In the genomic region with DNA sequence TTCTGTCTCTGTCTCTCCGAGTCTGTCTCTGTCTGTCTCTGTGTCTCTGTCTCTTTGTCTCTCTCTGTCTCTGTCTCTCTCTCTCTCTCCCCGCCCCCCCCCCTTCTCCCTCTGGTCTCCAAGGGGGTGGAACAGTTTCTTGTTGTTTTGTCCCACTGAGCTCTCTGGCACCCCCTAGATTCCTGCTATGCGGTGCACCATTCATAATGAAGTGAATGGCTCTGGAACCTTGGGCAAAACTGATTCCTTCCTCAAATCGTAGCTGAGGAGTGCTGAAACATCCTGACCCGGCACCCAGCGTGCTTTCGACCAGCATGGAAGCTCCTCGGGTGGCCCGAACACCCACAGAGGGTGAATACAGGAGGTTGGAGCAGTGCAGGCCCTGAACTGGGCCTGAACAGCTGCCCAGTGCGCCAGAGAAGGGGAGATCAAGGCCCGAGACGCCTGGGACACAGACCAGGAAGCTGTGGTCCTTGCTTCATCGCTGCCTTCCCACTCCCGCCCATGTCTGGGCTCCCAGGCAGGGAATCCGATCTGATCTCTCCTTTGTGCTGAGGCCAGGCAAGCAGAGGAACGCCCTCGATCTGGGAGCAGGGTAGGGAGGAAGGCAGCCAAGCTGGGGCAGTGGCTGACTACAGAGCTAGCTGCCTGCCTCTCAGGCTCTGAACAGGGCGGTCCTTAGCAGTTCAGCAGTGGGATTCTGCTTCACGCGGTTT, we compare ENCODE assay signal across 10 mouse cellular contexts. TPM values are rescaled to one million over a fixed set of nuclear protein-coding genes. Genes with fewer than 3 reads are reported as not detected.
DNase-seq lines count a peak whose midpoint lies in the region; ATAC-seq and TF ChIP-seq lines count a peak whose summit lies in the region.
"Had no signal": no experiment of that assay in that cellular context is flagged by ENCODE, and none has a peak within 500 bp of the region (broad histone marks: within the 10 kb centered on the region; RNA-seq: fewer than 3 reads in every experiment).

No protein-coding gene starts in this region.

- H3K27me3 ChIP-seq in hindbrain, embryonic 16.5 days (replicated peaks; ENCODE audit: control insufficient read depth, insufficient read depth, low read length): peaks cover 13% of the 10 kb centered on the region
- H3K27me3 ChIP-seq in hindbrain, embryonic 14.5 days (ENCODE audit: control insufficient read depth, insufficient read depth, low read length): peaks cover 21% of the 10 kb centered on the region
- H3K27me3 ChIP-seq in lung, embryonic 14.5 days (ENCODE audit: insufficient read depth, low read length): peaks cover 41% of the 10 kb centered on the region

- no peak for DNase-seq in hindbrain, embryonic 14.5 days (ENCODE audit: low spot score)
- no peak for DNase-seq in ES-E14 (ENCODE audit: low read depth, low spot score)
- DNase-seq in fibroblast of lung, adult 2 months (ENCODE audit: low read depth): peak; percentile 95
- peak; percentile 44 for DNase-seq in lung, embryonic 14.5 days
- DNase-seq in layer of hippocampus, adult 11-12 months (ENCODE audit: low spot score): no peak
- DNase-seq in right cerebral cortex, postnatal 4 days: no peak

- H3K4me3 ChIP-seq in hindbrain, embryonic 16.5 days (ENCODE audit: low read length): no peak overlapping the region
- no peak overlapping the region for H3K4me3 ChIP-seq in hindbrain, embryonic 14.5 days (replicated peaks; ENCODE audit: low read length)
- H3K4me3 ChIP-seq in ES-E14 (ENCODE audit: insufficient read depth in 1 of 2, low read depth in 1 of 2, low read length in 2 of 2, poor library complexity in 1 of 2, severe bottlenecking in 1 of 2): peak overlapping the region in 1 of 2 experiments; percentile 58; a peak in 2 of 4 replicates
- no peak overlapping the region for H3K4me3 ChIP-seq in lung, embryonic 14.5 days (ENCODE audit: low read depth, low read length)
- H3K4me3 ChIP-seq: limb, embryonic 12.5 days had no signal

- H3K4me1 ChIP-seq in hindbrain, embryonic 16.5 days (ENCODE audit: control insufficient read depth, insufficient read depth, low read depth, low read length): peaks cover 8% of the 10 kb centered on the region
- H3K4me1 ChIP-seq in hindbrain, embryonic 14.5 days (replicated peaks; ENCODE audit: control insufficient read depth, insufficient read depth, low read length): no peaks in the 10 kb centered on the region
- H3K4me1 ChIP-seq in ES-E14 (ENCODE audit: control insufficient read depth in 2 of 2, insufficient read depth in 2 of 2, low read length in 2 of 2, poor library complexity in 1 of 2): peaks cover 2 to 15% of the 10 kb centered on the region in 2 experiments; a peak in 2 of 4 replicates
- H3K4me1 ChIP-seq in lung, embryonic 14.5 days (ENCODE audit: insufficient read depth): no peaks in the 10 kb centered on the region; the same call in 1 of the 2 replicates

- H3K4me2 ChIP-seq in hindbrain, embryonic 16.5 days (ENCODE audit: low read length): no peak overlapping the region
- H3K4me2 ChIP-seq in hindbrain, embryonic 14.5 days (replicated peaks): no peak overlapping the region
- no peak overlapping the region for H3K4me2 ChIP-seq in lung, embryonic 14.5 days
- H3K4me2 ChIP-seq: limb, embryonic 12.5 days had no signal

- in situ Hi-C loops in ES-E14 (cut with MboI; ENCODE audit: low sequenced_read_pairs in 2 of 2, unreplicated experiment in 2 of 2): no loop called here

- no peaks in the 10 kb centered on the region for H3K36me3 ChIP-seq in hindbrain, embryonic 16.5 days (ENCODE audit: control insufficient read depth, insufficient read depth, low read length)
- H3K36me3 ChIP-seq in hindbrain, embryonic 14.5 days (replicated peaks; ENCODE audit: control insufficient read depth, insufficient read depth): no peaks in the 10 kb centered on the region
- peaks cover 8% of the 10 kb centered on the region; the same call in 1 of the 2 replicates for H3K36me3 ChIP-seq in ES-E14 (ENCODE audit: control insufficient read depth, insufficient read depth, low read length, poor library complexity, severe bottlenecking)
- H3K36me3 ChIP-seq in lung, embryonic 14.5 days (ENCODE audit: insufficient read depth): no peaks in the 10 kb centered on the region
- H3K36me3 ChIP-seq: limb, embryonic 12.5 days had no signal

- peak overlapping the region; percentile 30; the same call in 1 of the 2 replicates for H3K9ac ChIP-seq in hindbrain, embryonic 16.5 days (ENCODE audit: low read depth, low read length)
- no peak overlapping the region for H3K9ac ChIP-seq in hindbrain, embryonic 14.5 days
- H3K9ac ChIP-seq in ES-E14 (ENCODE audit: insufficient read depth, low read depth, low read length, poor library complexity, severe bottlenecking): peak overlapping the region; percentile 55; the same call in 1 of the 2 replicates
- no peak overlapping the region; the same call in 1 of the 2 replicates for H3K9ac ChIP-seq in lung, embryonic 14.5 days
- H3K9ac ChIP-seq: limb, embryonic 12.5 days had no signal

- no peaks in the 10 kb centered on the region for H3K9me3 ChIP-seq in hindbrain, embryonic 16.5 days (ENCODE audit: control insufficient read depth, low read length)
- H3K9me3 ChIP-seq in hindbrain, embryonic 14.5 days (ENCODE audit: control insufficient read depth, low read length): no peaks in the 10 kb centered on the region
- no peaks in the 10 kb centered on the region for H3K9me3 ChIP-seq in ES-E14 (ENCODE audit: control insufficient read depth, insufficient read depth, low read depth, low read length)
- H3K9me3 ChIP-seq in lung, embryonic 14.5 days (ENCODE audit: low read depth, low read length): no peaks in the 10 kb centered on the region
- H3K9me3 ChIP-seq: limb, embryonic 12.5 days had no signal

- WGBS in hindbrain, embryonic 16.5 days: 27% methylated on average over 20 of the region's 20 CpGs
- WGBS in hindbrain, embryonic 14.5 days: 25% methylated on average over 19 of the region's 20 CpGs
- 27% methylated on average over 19 of the region's 20 CpGs for WGBS in lung, embryonic 14.5 days

- H3K27ac ChIP-seq in hindbrain, embryonic 16.5 days (ENCODE audit: low read depth, low read length): no peak overlapping the region
- H3K27ac ChIP-seq in hindbrain, embryonic 14.5 days: no peak overlapping the region
- peak overlapping the region; percentile 71 for H3K27ac ChIP-seq in ES-E14 (ENCODE audit: insufficient read depth, low read depth, low read length, poor library complexity, severe bottlenecking)
- no peak overlapping the region; the same call in 1 of the 2 replicates for H3K27ac ChIP-seq in lung, embryonic 14.5 days (ENCODE audit: low read depth)
- H3K27ac ChIP-seq: limb, embryonic 12.5 days had no signal

- ATAC-seq in hindbrain, embryonic 16.5 days: no peak
- no peak for ATAC-seq in hindbrain, embryonic 14.5 days (ENCODE audit: low FRiP score)
- 0 out of 2 replicates have a peak, but pooled peaks have one; percentile 53 for ATAC-seq in lung, embryonic 14.5 days (ENCODE audit: insufficient read depth)
- no peak for ATAC-seq in cerebellum, adult (ENCODE audit: insufficient number of reproducible peaks, low FRiP score, low TSS enrichment)

- TF ChIP-seq CTCF in lung, embryonic 14.5 days (IDR thresholded peaks at IDR 0.05; ENCODE audit: low read depth): peak; percentile 40

TF ChIP-seq in ES-E14, 5 proteins besides CTCF, POLR2A, EP300 and RAD21:
- TF ChIP-seq MAFK (IDR thresholded peaks at IDR 0.05; ENCODE audit: insufficient read depth, low read depth, low read length): no peak
- no peak for TF ChIP-seq CHD2 (IDR thresholded peaks at IDR 0.05; ENCODE audit: low read depth, low read length)
- TF ChIP-seq ZC3H11A (IDR thresholded peaks at IDR 0.05; ENCODE audit: borderline replicate concordance, low read depth, low read length): no peak
- TF ChIP-seq ZNF384 (IDR thresholded peaks at IDR 0.05; ENCODE audit: low read depth, low read length): no peak
- no peak for TF ChIP-seq HCFC1 (IDR thresholded peaks at IDR 0.05; ENCODE audit: borderline replicate concordance, insufficient read depth, low read length)

RNA-seq across cellular contexts. Expression of gene Lif, which starts 13.5 kb away (rescaled TPM):
- polyA plus RNA-seq in hindbrain, embryonic 16.5 days (2015; fragmentation: Nextera tagmentation; extraction: Ambion mirVana): 0.05 TPM in 1 of 2 replicates, not detected in the other
- 0.29 TPM in 1 of 2 replicates, not detected in the other for polyA plus RNA-seq in hindbrain, embryonic 14.5 days (2014; fragmentation: Nextera tagmentation; extraction: Ambion mirVana)
- total RNA-seq in ES-E14 (2012; rRNA removed): 6.6 and 7.9 TPM in 2 replicates
- 0.12 and 0.33 TPM in 2 replicates for polyA plus RNA-seq in lung, embryonic 14.5 days (2014; fragmentation: Nextera tagmentation; extraction: Ambion mirVana)

RNA-seq across cellular contexts. Expression of gene Osm, which starts 34.7 kb away (rescaled TPM):
- polyA plus RNA-seq in hindbrain, embryonic 16.5 days (2015; fragmentation: Nextera tagmentation; extraction: Ambion mirVana): not detected in 2 replicates
- not detected in 2 replicates for polyA plus RNA-seq in hindbrain, embryonic 14.5 days (2014; fragmentation: Nextera tagmentation; extraction: Ambion mirVana)
- total RNA-seq in ES-E14 (2012; rRNA removed): 0.98 and 1.8 TPM in 2 replicates
- not detected in 2 replicates for polyA plus RNA-seq in lung, embryonic 14.5 days (2014; fragmentation: Nextera tagmentation; extraction: Ambion mirVana)
- polyA plus RNA-seq: limb, embryonic 12.5 days; testis, adult 2 months had no signal

RNA-seq across cellular contexts. Expression of gene Castor1, which starts 52.9 kb away (rescaled TPM):
- 6.7 and 7.4 TPM in 2 replicates for polyA plus RNA-seq in hindbrain, embryonic 16.5 days (2015; fragmentation: Nextera tagmentation; extraction: Ambion mirVana)
- polyA plus RNA-seq in hindbrain, embryonic 14.5 days (2014; fragmentation: Nextera tagmentation; extraction: Ambion mirVana): 3.8 and 4.5 TPM in 2 replicates
- 45.5 and 72.0 TPM in 2 replicates for total RNA-seq in ES-E14 (2012; rRNA removed)
- 1.9 and 2.1 TPM in 2 replicates for polyA plus RNA-seq in lung, embryonic 14.5 days (2014; fragmentation: Nextera tagmentation; extraction: Ambion mirVana)

Comparison
In these comparisons a context has a peak if more than half of its experiments do, and no peak if none do; other contexts are left out.
1. H3K9ac ChIP-seq: peak in hindbrain, embryonic 16.5 days (single experiment) and ES-E14 (single experiment); none in hindbrain, embryonic 14.5 days (single experiment) and lung, embryonic 14.5 days (single experiment).
2. DNase-seq: peak in fibroblast of lung, adult 2 months (single experiment) and lung, embryonic 14.5 days (single experiment); none in hindbrain, embryonic 14.5 days (single experiment), ES-E14 (single experiment), layer of hippocampus, adult 11-12 months (single experiment) and right cerebral cortex, postnatal 4 days (single experiment).